Mouse (Mus musculus) midbrain, embryonic 16.5 days (tissue): ENCODE measurements around the gene Trim11. TPM values are rescaled to one million over a fixed set of nuclear protein-coding genes. Genes with fewer than 3 reads are reported as not detected.

Source experiments
- ATAC-seq: fragments of 200-750 bp; cut with Nextera tagmentation; 2 replicates; pipeline ENCODE4 v1.8.0; 2017; ENCODE audit warnings: moderate TSS enrichment
- H3K27ac ChIP-seq: fragments of 300-500 bp; sonication (generic); 2 replicates; pipeline ENCODE4 v1.5.1; 2014; ENCODE audit warnings: mild to moderate bottlenecking, low read length, mixed read lengths
- H3K27me3 ChIP-seq: fragments of 300-500 bp; sonication (generic); 2 replicates; pipeline ENCODE4 v1.6.1; 2014; ENCODE audit warnings: low read depth, low read length, mixed read lengths; ENCODE audit not compliant: control insufficient read depth, insufficient read depth
- H3K36me3 ChIP-seq: fragments of 300-500 bp; sonication (generic); 2 replicates; pipeline ENCODE4 v1.6.1; 2014; ENCODE audit warnings: mild to moderate bottlenecking, low read length, moderate library complexity, mixed read lengths; ENCODE audit not compliant: control insufficient read depth, insufficient read depth
- H3K4me1 ChIP-seq: fragments of 300-500 bp; sonication (generic); 2 replicates; pipeline ENCODE4 v1.6.1; 2014; ENCODE audit warnings: mild to moderate bottlenecking, low read length, mixed read lengths; ENCODE audit not compliant: control insufficient read depth, insufficient read depth
- H3K4me2 ChIP-seq: fragments of 300-500 bp; sonication (generic); 2 replicates; pipeline ENCODE4 v1.6.1; 2014; ENCODE audit warnings: mild to moderate bottlenecking, low read length, mixed read lengths
- H3K4me3 ChIP-seq: fragments of 300-500 bp; sonication (generic); 2 replicates; pipeline ENCODE4 v1.5.1; 2014; ENCODE audit warnings: low read depth, mild to moderate bottlenecking, low read length, moderate library complexity, mixed read lengths
- H3K9ac ChIP-seq: fragments of 300-500 bp; sonication (generic); 2 replicates; pipeline ENCODE4 v1.6.1; 2014; ENCODE audit warnings: low read depth, low read length, mixed read lengths
- H3K9me3 ChIP-seq: fragments of 300-500 bp; sonication (generic); replicated peaks from 2 replicates; pipeline ENCODE4 v1.6.1; 2014; ENCODE audit warnings: mild to moderate bottlenecking, low read length, mixed read lengths; ENCODE audit not compliant: control insufficient read depth, poor library complexity, severe bottlenecking
- WGBS: fragments of 180-500 bp; shearing (Covaris S2); extraction: QIAGEN DNeasy Blood & Tissue Kit; methylation state at CpG from one replicate; pipeline ENCODE4 v1.1.7; 2014; 5-methylcytosine and 5-hydroxymethylcytosine counted together
- polyA plus RNA-seq: library from polyadenylated mRNA; unstranded; fragments of >200 nt; fragmentation: Nextera tagmentation; extraction: Ambion mirVana; gene quantifications from 2 replicates; pipeline ENCODE4 v1.2.1, GENCODE M21; 2015

The Trim11 gene
- polyA plus RNA-seq, 1 experiment from 2014 or later = 19.5 TPM

GRCm38 (mm10) chr11:58961364-58962177 is 16.3 kb upstream of the Trim11 start:
- WGBS = 65% methylated on average over 50 of the region's 50 CpGs
- Histone ChIP-seq H3K27me3 (no peaks in the 10 kb centered on the region), H3K9ac (no peak overlapping the region), H3K36me3 (0 out of 2 replicates have a peak, but pooled peaks cover 3% of the 10 kb centered on the region), H3K27ac (no peak overlapping the region), H3K4me3 (no peak overlapping the region), H3K4me2 (no peak overlapping the region), H3K4me1 (peaks cover 27% of the 10 kb centered on the region), H3K9me3 (no peaks in the 10 kb centered on the region)
- ATAC-seq = no peak

GRCm38 (mm10) chr11:58963543-58963942 is 14.3 kb upstream of the Trim11 start:
- Histone ChIP-seq H3K27ac (no peak overlapping the region), H3K4me1 (peaks cover 7% of the 10 kb centered on the region), H3K4me3 (no peak overlapping the region), H3K36me3 (no peaks in the 10 kb centered on the region), H3K9ac (no peak overlapping the region), H3K4me2 (no peak overlapping the region), H3K27me3 (no peaks in the 10 kb centered on the region), H3K9me3 (no peaks in the 10 kb centered on the region)
- WGBS = 41% methylated on average over 17 of the region's 17 CpGs
- no peak for ATAC-seq

- no peak overlapping the region for H3K4me2 ChIP-seq
- no peak for ATAC-seq
- 86% methylated on average over 7 of the region's 7 CpGs for WGBS
Observed at GRCm38 (mm10) chr11:58964216-58964615, 13.7 kb upstream of the Trim11 start.

GRCm38 (mm10) chr11:58965001-58965760 is 12.7 kb upstream of the Trim11 start:
- Histone ChIP-seq H3K27me3 (no peaks in the 10 kb centered on the region), H3K4me3 (no peak overlapping the region), H3K4me1 (no peaks in the 10 kb centered on the region), H3K9ac (no peak overlapping the region), H3K27ac (no peak overlapping the region), H3K4me2 (no peak overlapping the region), H3K36me3 (no peaks in the 10 kb centered on the region), H3K9me3 (no peaks in the 10 kb centered on the region)
- WGBS = 45% methylated on average over 12 of the region's 12 CpGs
- no peak for ATAC-seq

More at GRCm38 (mm10) chr11:58964216-58964615, 13.7 kb upstream of the Trim11 start:
- Histone ChIP-seq H3K9me3 (no peaks in the 10 kb centered on the region), H3K4me1 (peaks cover 4% of the 10 kb centered on the region; the same call in 1 of the 2 replicates), H3K4me3 (no peak overlapping the region), H3K27me3 (no peaks in the 10 kb centered on the region), H3K27ac (no peak overlapping the region), H3K9ac (no peak overlapping the region), H3K36me3 (no peaks in the 10 kb centered on the region)

- no peak overlapping the region for H3K4me3 ChIP-seq
- H3K27me3 ChIP-seq = no peaks in the 10 kb centered on the region
- H3K36me3 ChIP-seq = no peaks in the 10 kb centered on the region; the same call in 1 of the 2 replicates
- no peak overlapping the region for H3K27ac ChIP-seq
- no peaks in the 10 kb centered on the region for H3K4me1 ChIP-seq
- no peak overlapping the region for H3K4me2 ChIP-seq
- no peaks in the 10 kb centered on the region for H3K9me3 ChIP-seq
- 97% methylated on average over 1 of the region's 1 CpGs for WGBS
- H3K9ac ChIP-seq = no peak overlapping the region
- no peak for ATAC-seq
Observed at GRCm38 (mm10) chr11:58967346-58967745, 10.5 kb upstream of the Trim11 start.

GRCm38 (mm10) chr11:58968551-58968950 is 9.3 kb upstream of the Trim11 start:
- WGBS = 87% methylated on average over 7 of the region's 7 CpGs
- H3K27ac ChIP-seq = no peak overlapping the region
- H3K9ac ChIP-seq = no peak overlapping the region
- ATAC-seq = no peak
- H3K9me3 ChIP-seq = no peaks in the 10 kb centered on the region
- H3K27me3 ChIP-seq = no peaks in the 10 kb centered on the region
- H3K4me1 ChIP-seq = no peaks in the 10 kb centered on the region
- H3K36me3 ChIP-seq = no peaks in the 10 kb centered on the region; the same call in 1 of the 2 replicates
- H3K4me3 ChIP-seq = no peak overlapping the region
- H3K4me2 ChIP-seq = no peak overlapping the region

GRCm38 (mm10) chr11:58969027-58969426 is 8.9 kb upstream of the Trim11 start:
- no peak overlapping the region for H3K27ac ChIP-seq
- ATAC-seq = no peak
- H3K4me1 ChIP-seq = no peaks in the 10 kb centered on the region
- no peak overlapping the region for H3K4me3 ChIP-seq
- H3K9ac ChIP-seq = no peak overlapping the region
- H3K27me3 ChIP-seq = no peaks in the 10 kb centered on the region
- no peak overlapping the region for H3K4me2 ChIP-seq
- H3K36me3 ChIP-seq = no peaks in the 10 kb centered on the region; the same call in 1 of the 2 replicates
- no peaks in the 10 kb centered on the region for H3K9me3 ChIP-seq
- 91% methylated on average over 8 of the region's 8 CpGs for WGBS

GRCm38 (mm10) chr11:58969659-58970058 is 8.2 kb upstream of the Trim11 start:
- Histone ChIP-seq H3K27me3 (no peaks in the 10 kb centered on the region), H3K4me2 (no peak overlapping the region), H3K36me3 (peaks cover 3% of the 10 kb centered on the region; the same call in 1 of the 2 replicates), H3K27ac (no peak overlapping the region), H3K4me3 (no peak overlapping the region), H3K9ac (no peak overlapping the region), H3K9me3 (no peaks in the 10 kb centered on the region), H3K4me1 (no peaks in the 10 kb centered on the region)
- WGBS = 79% methylated on average over 6 of the region's 6 CpGs
- no peak for ATAC-seq
